Mouse (Mus musculus) gastrocnemius, adult 18-20 months (tissue): ENCODE results near the gene Slc9a9. TPM values are rescaled to one million over a fixed set of nuclear protein-coding genes. Genes with fewer than 3 reads are reported as not detected.

ENCODE experiments used
- DNase-seq: peaks from one replicate; pipeline ENCODE4 v3.0.0; 2021; ENCODE audit warnings: low spot score
- total RNA-seq, 2 experiments: library from RNA; stranded (reverse); gene quantifications; 2 replicates each; pipeline ENCODE4 v1.2.3; 2021

Gene Slc9a9
- total RNA-seq, 2 experiments from 2014 or later, result 1.6 to 2.5 TPM

DNA sequence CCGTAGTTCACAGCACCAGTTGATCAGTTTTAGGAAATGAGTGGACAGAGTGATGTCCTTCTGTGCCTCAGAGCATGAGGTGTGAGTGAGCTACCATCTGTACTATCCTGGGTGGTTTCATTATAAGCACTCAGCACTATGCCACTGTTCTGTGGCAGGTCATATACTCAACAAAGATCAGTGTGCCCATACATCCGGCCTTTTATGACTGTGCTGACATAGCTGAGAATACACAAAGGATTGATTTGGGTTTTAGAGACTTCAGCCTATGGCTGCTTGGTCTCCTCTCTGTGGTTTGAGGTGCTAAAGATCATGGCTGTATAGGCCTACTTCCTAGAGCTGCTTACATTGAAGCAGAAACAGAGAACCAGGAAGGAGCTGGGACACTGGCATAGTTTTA, 12.6 kb downstream of the Slc9a9 start:
- DNase-seq, result no peak

DNA sequence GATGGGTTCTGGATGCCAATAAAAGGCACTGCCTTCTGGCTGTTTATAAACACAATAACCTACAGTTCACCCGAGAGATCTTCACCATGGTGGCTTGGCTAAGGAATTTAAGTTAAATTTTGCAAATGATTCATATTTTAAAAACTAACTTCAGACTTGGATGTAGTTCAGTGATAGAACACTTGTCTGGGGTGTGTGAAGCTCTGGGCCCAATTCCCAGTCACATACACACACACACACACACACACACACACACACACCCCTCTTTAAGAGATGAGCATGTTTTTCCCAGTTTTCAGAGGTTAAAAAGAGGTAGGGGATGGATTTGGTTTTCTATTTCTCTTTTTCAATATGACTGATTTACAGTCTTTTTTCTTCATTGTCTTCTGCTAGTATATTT, 15.9 kb downstream of the Slc9a9 start:
- no peak for DNase-seq

DNA sequence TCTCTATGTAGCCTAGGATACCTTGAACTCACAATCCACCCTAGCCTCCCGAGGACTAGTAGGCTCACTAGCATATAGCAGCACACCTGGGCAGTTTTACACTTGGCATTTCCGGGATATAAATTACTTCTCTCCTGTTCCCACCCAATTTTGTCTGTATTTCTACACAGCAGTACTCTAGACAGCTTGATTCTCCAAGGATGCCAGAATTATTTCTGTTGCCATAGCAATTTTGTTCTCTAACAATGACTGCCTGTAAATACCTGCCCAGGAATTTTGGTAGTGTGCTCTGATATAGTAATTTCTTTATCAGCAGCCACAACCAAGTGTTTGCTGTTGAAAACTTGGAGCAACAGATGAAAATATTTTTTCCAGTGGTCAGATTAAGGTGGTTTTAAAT, 16.7 kb downstream of the Slc9a9 start:
- no peak for DNase-seq

DNA sequence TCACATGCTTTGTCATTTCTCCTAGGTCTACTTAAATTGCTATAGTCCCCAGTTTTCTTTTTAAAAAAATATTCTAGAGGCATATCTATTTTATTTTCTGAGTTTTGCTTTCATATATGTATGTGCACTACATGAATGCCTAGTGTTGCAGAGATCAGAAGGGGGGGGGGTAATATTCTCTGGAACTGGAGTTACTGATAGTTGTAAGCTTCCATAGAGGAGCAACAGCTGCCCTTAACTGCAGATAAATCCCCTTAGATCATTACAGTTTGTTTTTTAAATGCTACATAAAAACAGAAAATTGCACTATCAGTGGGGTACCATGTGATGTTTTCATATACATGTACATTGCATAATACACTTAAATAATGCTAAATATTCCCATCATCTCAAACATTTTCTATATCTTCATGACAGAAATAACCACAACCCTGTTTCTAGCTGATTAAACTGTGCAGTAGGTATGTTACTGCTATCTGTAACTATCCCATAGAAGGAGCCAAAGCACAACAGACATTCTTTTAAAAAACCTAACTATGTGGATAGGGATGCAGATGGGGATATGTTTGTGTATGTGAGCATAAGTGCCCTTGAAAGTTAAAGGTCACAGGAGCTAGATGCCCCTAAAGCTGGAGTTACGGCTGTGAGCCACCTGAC, 17.6 kb downstream of the Slc9a9 start:
- no peak for DNase-seq

GRCm38 (mm10) chr9:94691311-94692087, 21.8 kb downstream of the Slc9a9 start:
- no peak for DNase-seq

DNA sequence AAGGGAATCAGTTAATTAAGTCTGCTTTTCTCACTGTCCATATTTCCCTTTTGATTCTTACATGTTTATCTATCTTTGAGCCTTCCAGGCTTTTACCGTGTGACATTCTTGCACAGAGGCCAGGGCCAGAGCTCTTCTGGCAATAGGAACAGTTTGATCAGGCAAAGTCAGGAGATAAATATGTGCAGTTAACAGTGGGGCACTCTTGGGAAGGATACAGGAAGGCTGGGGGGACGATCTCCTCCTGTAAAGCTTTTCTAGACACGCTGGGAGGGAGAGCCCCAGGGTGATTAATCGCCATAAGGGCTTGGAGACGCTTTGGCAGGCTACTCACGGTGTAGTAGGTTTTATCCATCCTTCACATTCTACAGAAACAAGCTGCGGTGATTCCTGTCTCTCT, 22.4 kb downstream of the Slc9a9 start:
- no peak for DNase-seq

- DNase-seq, result no peak
These were observed 24.5 kb downstream of the Slc9a9 start for GRCm38 (mm10) chr9:94694243-94694642.

DNA sequence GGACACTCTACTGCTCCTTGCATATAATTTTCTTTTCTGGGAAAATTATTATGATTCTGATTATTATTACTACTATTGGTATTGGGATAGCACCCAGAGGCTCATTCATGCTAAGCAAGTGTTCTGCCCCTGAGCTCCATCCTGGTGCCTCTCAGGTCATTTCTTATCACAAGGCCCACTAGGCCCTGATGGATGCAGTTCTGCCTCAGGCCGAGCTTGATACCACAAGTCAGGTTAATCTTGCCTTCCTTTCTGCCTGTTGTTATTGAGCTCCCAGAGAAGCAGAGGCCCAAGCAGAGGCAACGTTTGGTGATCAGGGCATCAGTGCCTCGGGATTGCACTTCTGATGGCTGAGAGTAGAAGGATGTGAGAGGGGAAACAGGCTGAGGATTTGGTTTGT, 25.3 kb downstream of the Slc9a9 start:
- no peak for DNase-seq

GRCm38 (mm10) chr9:94696539-94697079, 26.9 kb downstream of the Slc9a9 start:
- DNase-seq, result no peak

DNA sequence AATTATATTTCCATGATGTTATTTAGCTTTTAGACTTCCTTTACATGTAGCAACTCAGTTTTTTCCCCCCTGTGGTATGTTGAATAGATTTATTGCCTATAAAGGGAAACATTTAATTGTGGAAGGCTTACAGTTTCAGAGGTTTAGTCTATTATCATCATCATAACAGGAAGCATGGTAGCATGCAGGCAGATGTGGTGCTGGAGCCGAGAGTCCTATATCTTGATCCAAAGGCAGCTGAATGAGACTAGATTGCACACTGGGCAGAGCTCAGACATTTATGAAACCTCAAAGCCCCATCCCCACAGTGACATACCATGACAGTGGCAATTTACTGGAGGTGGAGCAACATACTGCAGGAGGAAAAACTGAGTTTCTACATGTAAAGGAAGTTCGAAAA, 28.5 kb downstream of the Slc9a9 start:
- DNase-seq, result no peak

GRCm38 (mm10) chr9:94700549-94700948, 30.8 kb downstream of the Slc9a9 start:
- peak; percentile 35 for DNase-seq

DNA sequence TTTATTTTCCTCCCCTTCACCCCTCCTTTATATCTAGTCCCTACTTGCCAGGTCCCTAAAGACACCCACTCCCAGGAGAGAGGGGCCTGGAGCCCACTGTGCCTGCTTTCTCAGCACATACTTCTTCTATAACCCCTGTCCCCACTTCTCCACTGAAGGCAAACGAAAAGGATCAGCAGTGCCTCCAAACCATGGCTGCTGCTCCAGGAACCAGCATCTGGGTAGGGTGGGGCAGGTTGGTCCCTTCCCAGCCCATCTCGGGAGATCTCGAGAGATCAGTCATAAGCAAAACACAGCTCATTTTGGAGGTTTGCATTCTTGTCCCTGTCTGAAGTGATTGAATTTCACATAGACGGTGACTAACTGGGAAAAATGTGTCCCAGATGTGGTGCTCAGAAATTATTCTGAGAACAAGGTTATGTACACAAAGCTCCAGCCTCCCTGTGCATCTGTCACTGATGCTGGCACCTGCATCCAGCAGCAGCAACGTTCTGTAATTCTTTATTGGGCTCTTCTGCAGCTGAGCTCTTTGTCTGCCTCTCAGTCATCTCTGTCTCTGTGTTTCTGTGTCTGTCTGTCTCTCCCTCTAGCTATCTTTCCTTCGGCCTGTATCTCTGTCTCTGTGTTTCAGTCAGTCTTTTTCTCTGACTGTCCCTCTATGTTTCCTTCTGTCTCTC, 31.6 kb downstream of the Slc9a9 start:
- DNase-seq, result peak; percentile 41

DNA sequence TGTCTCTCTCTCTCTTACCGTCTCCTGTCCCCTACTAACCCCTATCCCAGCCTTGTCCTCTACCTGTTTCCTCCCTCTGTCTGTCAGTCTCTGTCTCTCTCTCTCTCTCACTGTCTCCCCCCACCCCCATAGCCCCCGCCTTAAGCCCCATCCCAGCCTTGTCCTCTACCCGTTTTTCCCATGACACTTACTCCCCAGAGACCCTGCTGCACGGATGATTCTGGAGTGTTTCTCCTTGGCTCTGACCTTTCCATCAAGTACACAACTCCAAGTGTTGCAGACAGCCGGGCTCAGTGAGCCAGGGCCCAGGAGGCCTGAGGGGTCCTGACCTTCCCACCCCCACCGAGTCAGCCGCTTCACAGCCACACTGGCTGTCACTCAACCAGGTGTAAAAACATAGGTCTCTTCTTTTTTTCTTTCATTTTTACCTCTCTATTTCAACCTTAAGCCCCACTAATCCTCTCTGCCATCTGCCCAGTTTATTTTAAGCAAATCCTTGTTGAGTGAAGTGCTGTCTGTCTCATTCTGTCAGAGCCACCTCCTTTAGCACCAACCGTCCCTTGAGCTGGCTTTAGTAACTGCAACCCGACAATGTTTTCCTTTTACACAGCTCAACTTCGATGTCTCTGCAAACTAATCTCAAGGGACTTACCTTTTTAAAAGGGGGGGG, 32.4 kb downstream of the Slc9a9 start:
- DNase-seq, result no peak

DNA sequence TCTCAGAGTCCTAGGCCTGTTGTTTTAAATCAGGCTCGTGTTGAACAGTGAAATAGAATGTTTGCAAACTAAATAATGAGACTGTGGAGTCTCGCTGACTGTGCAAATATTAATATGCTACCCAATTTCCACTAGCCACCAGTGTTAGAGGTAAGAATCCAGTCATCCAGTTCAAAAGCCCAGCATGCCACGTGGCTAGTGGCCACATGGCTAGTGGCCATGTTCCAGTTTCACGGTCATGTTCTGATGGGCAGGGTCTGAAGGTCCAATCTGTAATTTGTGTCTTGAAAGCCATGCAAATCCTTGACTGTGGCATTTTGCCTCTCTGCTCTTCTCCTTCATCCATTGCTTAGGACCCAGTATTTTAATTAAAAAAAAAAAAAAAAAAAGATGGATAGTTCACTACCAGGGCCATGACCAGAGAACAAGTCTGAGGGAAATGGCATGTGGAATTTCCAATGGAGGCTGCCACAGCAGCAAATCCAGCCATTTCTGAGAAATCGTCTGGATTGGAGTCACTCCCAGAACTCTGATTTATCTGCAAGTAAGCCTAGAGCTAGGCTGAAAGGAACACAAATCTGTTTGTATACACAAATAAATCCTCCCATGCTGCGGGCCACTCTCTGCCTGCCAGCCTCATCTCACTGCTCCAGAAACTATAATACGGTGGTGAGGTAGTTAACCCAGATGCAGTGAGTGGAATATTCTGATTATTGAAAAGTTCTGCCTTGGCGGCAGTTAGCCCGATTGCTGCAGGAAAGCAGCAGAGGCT, 35.5 kb downstream of the Slc9a9 start:
- DNase-seq, result no peak

DNA sequence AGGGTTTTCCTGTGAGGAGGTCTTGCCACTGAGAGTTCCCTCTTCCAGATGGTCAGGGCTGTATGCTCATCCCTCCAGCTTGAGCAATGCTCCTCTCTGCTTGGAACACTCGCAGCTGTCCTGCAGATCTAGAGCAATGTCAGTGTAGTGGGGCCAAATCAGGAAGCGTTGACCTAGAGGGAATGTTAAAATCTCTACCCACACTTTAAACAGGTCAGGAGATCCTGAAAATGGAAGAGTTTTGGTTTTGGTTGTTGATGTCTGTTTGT, 36.0 kb downstream of the Slc9a9 start:
- peak; percentile 28 for DNase-seq

DNA sequence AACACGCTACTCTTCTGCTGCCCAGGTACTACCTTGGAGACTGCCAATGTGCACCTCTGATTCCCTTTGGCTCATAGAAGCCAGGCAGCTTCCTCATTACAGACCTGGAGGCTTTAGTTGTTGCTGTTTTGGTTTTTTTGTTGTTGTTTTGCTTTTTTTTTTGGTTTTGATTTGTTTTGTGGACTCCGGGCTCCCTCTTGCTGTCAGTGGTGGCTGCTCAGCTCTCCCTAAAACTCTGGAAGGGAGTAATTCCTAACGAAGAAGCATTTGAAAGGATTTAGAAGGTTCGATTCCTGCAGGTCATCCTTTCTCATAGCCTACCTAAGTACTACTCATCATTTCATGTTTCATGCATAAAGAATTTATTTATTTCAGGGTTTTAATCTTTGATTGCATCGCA, 42.4 kb downstream of the Slc9a9 start:
- DNase-seq, result no peak

GRCm38 (mm10) chr9:94716695-94717094, 47.0 kb downstream of the Slc9a9 start:
- no peak for DNase-seq

DNA sequence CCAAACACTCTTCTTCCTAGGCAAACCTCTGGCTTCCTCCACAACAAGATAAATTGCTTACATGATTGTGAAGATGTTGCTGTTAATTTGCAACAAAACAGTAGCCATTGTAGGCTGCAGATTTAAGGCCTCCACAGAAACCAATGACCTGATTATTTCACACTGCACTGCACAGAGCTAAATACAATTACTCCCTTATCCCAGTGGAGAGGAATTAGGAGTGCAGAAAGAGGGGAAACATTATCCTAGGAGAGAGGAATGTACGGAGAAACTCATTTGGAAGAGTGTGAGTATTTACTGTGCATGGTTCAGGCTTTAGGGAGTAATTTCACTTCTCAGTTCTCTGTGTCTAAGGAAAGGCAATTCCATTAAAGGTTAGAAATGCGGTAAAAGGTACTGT, 53.9 kb downstream of the Slc9a9 start:
- DNase-seq, result no peak

DNA sequence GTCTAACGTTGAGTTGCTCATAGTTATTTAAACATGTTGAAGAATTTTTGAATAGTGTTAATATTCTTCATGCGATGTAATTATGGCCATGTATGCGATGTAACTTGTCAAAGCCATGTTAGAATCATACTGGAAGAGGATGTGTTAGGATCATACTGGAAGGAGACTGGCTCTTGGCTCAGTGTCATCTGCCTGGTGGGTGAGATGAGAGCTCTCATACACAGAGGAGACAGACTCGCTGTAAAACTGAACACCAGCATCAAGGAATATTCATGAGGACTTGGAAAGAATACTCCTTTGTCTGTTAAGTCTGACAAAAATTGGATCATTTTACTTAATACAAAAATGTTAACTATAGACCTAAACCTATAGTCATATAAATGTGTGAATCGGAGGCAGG, 55.4 kb downstream of the Slc9a9 start:
- DNase-seq, result no peak

DNA sequence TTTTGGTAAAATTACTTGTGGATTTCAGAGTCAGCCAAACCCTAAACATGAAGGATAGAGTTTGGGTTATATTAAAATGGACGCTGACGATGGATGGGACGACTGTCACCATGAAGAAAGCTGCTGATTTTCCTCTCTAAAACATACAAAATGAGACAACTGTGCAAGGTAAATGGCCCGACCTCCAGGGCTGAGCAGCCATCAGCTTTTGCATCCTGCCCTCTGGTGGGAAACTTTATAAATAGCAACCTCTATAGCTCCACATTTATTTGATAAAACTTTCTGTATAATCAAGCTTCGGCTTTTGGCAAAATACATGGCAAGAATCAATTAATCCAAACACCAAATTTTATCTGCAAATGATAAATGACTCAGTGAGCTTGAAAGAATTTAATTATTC, 57.7 kb downstream of the Slc9a9 start:
- DNase-seq, result peak; percentile 8

DNA sequence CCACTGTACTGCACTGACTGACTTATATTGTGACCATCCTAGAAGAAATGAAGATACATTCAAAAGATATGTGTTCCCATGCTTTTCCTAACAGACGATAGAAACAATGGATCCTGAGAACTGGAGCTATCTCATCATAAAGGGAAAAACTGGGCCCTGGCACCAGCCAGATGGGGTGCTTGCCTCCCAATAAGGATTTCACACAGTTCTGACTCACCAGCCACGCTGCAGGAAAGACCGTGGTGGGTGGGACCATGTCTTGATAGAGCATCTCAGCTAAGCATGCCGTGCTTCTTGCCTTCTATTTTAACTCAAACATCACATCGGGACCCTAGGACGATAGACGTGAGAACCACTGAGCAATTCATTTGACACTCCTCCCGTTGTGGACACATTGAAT, 60.7 kb downstream of the Slc9a9 start:
- DNase-seq, result no peak
